Mouse (Mus musculus) C2C12 (cell line): ENCODE measurements around the gene Gjc1.

Experiments used
- CTCF ChIP-seq: IDR thresholded peaks from one replicate; pipeline ENCODE4 v1.5.1; 2011; ENCODE audit not compliant: control insufficient read depth, insufficient read depth, insufficient read length
- FOSL1 ChIP-seq: IDR thresholded peaks from one replicate; pipeline ENCODE4 v1.8.0; 2011; ENCODE audit warnings: mild to moderate bottlenecking, low read length; ENCODE audit not compliant: poor library complexity, insufficient read depth, severe bottlenecking
- MAX ChIP-seq: IDR thresholded peaks from one replicate; pipeline ENCODE4 v1.6.1; 2011; ENCODE audit warnings: mild to moderate bottlenecking, control low read depth
- USF1 ChIP-seq: IDR thresholded peaks from one replicate; pipeline ENCODE4 v1.6.1; 2011; ENCODE audit warnings: low read depth, mild to moderate bottlenecking, control low read depth, moderate library complexity

DNA sequence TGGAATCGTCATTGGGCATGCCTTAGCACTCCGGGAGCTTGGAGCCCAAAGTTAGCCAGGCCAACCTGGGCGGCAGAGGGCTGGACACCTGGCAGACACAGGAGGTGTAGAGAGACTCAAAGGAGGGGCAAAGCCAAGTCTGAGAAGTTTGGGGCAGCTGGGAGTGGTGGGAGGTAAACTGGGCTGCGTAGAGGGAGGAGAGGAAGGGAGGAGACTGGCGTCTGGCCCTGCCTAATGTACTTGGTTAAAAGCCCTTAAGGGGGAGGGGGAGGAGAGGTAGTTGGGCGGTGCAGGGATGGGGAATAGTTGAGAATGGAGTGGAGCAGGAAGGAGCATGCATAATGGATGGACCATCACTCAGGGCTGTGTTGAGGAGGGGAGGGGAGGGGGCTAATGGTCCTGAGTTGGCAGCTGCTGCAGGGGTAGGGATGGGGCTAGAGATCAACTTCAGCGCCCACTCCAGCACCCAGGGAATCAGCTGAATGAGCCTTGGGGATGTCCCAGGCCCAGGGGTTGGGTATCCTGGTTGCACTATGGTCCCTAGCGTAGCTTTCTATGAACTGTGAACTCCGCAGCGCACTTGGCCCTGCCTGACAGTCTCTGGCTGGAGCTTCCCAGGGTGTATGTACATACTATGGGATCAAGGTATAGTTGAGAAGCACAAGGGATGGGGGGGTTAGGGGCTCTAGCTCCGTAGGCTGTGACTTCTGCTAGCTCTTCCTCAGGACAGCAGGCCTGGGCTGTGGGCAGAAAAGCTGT, 56.3 kb downstream of the Gjc1 start:
- TF ChIP-seq USF1 (no peak), CTCF (no peak), FOSL1 (no peak), MAX (no peak)
